13 mouse cellular contexts compared by ENCODE assay signal in the genomic region with DNA sequence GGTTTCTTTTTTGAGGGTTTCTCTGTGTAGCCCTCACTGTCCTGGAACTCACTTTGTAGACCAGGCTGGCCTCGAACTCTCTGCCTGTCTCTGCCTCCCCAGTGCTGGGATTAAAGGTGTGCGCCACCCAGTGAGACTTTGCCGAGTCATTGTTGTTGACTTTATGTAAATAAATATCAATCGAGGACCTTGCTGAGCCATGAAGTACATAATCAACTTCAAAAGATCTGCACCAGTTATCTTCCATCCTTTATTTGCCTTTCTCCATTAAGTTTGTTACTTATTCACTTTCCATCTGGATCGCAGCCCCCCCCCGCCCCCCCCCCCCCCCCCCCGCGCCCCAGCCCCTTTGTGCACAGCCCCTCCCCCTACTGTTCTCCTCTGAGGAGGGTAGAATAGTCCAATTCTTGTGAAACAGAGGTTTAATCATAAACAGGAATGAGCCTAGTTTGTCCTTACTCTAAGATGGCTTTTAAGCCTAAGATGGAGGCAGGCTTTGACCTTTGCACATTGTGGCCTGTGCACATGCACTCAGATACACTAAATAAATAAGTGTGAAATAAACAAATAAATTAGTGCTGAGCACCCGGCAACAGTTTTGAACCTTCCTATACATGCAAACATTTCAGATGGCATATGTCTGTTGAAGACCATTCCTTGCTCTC. TPM values are rescaled to one million over a fixed set of nuclear protein-coding genes. Genes with fewer than 3 reads are reported as not detected.
DNase-seq lines count a peak whose midpoint lies in the region; ATAC-seq and TF ChIP-seq lines count a peak whose summit lies in the region.
"Had no signal": no experiment of that assay in that cellular context is flagged by ENCODE, and none has a peak within 500 bp of the region (broad histone marks: within the 10 kb centered on the region; RNA-seq: fewer than 3 reads in every experiment).

No protein-coding gene starts in this region.

- no peak for TF ChIP-seq CTCF in liver, embryonic 14.5 days (IDR thresholded peaks at IDR 0.05; ENCODE audit: low read depth)

- H3K9ac ChIP-seq in liver, embryonic 14.5 days (replicated peaks), result peak overlapping the region; percentile 76
- H3K9ac ChIP-seq: hindbrain, embryonic 13.5 days had no signal

- peak; percentile 35 for DNase-seq in kidney, adult 11 months
- no peak for DNase-seq in kidney, postnatal 10 days
- DNase-seq in adipocyte (ENCODE audit: low spot score), result peak; percentile 24
- DNase-seq in kidney, postnatal 14 days, result peak; percentile 40
- DNase-seq in liver, embryonic 14.5 days (ENCODE audit: low read depth in 3 of 3, low spot score in 3 of 3), result no peak
- no peak for DNase-seq in adrenal gland, postnatal 4 days (ENCODE audit: low spot score in 2 of 2)
- no peak for DNase-seq in neural tube, embryonic 10.5 days (ENCODE audit: extremely low spot score, low spot score)
- DNase-seq in gastrocnemius, adult 8-10 months (ENCODE audit: low spot score in 2 of 2), result no peak
- DNase-seq: cerebellum, adult 11 months; gastrocnemius, postnatal 14 days; heart, postnatal 10 days; right cerebral cortex, postnatal 14 days had no signal

- peak overlapping the region; percentile 89 for H3K27ac ChIP-seq in liver, embryonic 14.5 days
- H3K27ac ChIP-seq: hindbrain, embryonic 13.5 days had no signal

- peaks cover 25 to 40% of the 10 kb centered on the region in 2 experiments for H3K4me1 ChIP-seq in liver, embryonic 14.5 days (replicated peaks; ENCODE audit: control insufficient read depth in 2 of 2, insufficient read depth in 2 of 2, low read length in 1 of 2)
- H3K4me1 ChIP-seq: hindbrain, embryonic 13.5 days had no signal

- peak overlapping the region in 1 of 2 experiments; percentile 73; a peak in 2 of 4 replicates for H3K4me3 ChIP-seq in liver, embryonic 14.5 days (ENCODE audit: insufficient read depth in 1 of 2, low read depth in 2 of 2, low read length in 2 of 2)
- H3K4me3 ChIP-seq: hindbrain, embryonic 13.5 days had no signal

- WGBS in liver, embryonic 14.5 days (ENCODE audit: insufficient replicate concordance), result 37% methylated on average over 8 of the region's 9 CpGs

- no peaks in the 10 kb centered on the region for H3K9me3 ChIP-seq in liver, embryonic 14.5 days (ENCODE audit: control insufficient read depth, low read length)
- H3K9me3 ChIP-seq: hindbrain, embryonic 13.5 days had no signal

- TF ChIP-seq EP300 in liver, embryonic 14.5 days (IDR thresholded peaks at IDR 0.05; ENCODE audit: low read depth), result no peak

- H3K27me3 ChIP-seq in liver, embryonic 14.5 days (ENCODE audit: control insufficient read depth, insufficient read depth, low read length), result no peaks in the 10 kb centered on the region

- no peaks in the 10 kb centered on the region for H3K36me3 ChIP-seq in liver, embryonic 14.5 days (replicated peaks; ENCODE audit: control insufficient read depth, insufficient read depth, low read depth)
- H3K36me3 ChIP-seq: hindbrain, embryonic 13.5 days had no signal

- H3K4me2 ChIP-seq in liver, embryonic 14.5 days (ENCODE audit: low read depth), result peak overlapping the region; percentile 89
- H3K4me2 ChIP-seq: hindbrain, embryonic 13.5 days had no signal

- no peak for ATAC-seq in liver, embryonic 14.5 days (ENCODE audit: insufficient read depth)

RNA-seq across cellular contexts. Expression of a gene that starts 17.6 kb away (rescaled TPM):
- polyA plus RNA-seq in liver, embryonic 14.5 days (2012; rRNA removed), result 37.3 and 57.9 TPM in 2 replicates
- polyA plus RNA-seq in liver, embryonic 14.5 days (2014; fragmentation: Nextera tagmentation; extraction: Ambion mirVana), result 86.7 and 89.3 TPM in 2 replicates
- total RNA-seq in adrenal gland, postnatal 4 days (2021), result 10 to 100 TPM; 71.0 to 71.8 TPM
- 10 to 100 TPM; 33.1 to 39.4 (median 36.0) TPM for total RNA-seq in gastrocnemius, adult 8-10 months (2022)

RNA-seq across cellular contexts. Expression of a gene that starts 17.6 kb away (rescaled TPM):
- polyA plus RNA-seq in liver, embryonic 14.5 days (2012; rRNA removed), result 9.4 and 10.6 TPM in 2 replicates
- polyA plus RNA-seq in liver, embryonic 14.5 days (2014; fragmentation: Nextera tagmentation; extraction: Ambion mirVana), result 5.3 and 6.5 TPM in 2 replicates
- total RNA-seq in adrenal gland, postnatal 4 days (2021), result 10 to 100 TPM; 53.9 to 58.1 TPM
- 10 to 100 TPM; 34.6 to 37.8 (median 36.6) TPM for total RNA-seq in gastrocnemius, adult 8-10 months (2022)

RNA-seq across cellular contexts. Expression of a gene that starts 17.6 kb away (rescaled TPM):
- polyA plus RNA-seq in liver, embryonic 14.5 days (2012; rRNA removed), result 55.5 and 58.9 TPM in 2 replicates
- polyA plus RNA-seq in liver, embryonic 14.5 days (2014; fragmentation: Nextera tagmentation; extraction: Ambion mirVana), result 34.0 and 38.9 TPM in 2 replicates
- total RNA-seq in adrenal gland, postnatal 4 days (2021), result 100 to 1,000 TPM; 114 to 124 TPM
- total RNA-seq in gastrocnemius, adult 8-10 months (2022), result 100 to 1,000 TPM; 118 to 178 (median 133) TPM

RNA-seq across cellular contexts. Expression of a gene that starts 24.2 kb away (rescaled TPM):
- polyA plus RNA-seq in liver, embryonic 14.5 days (2012; rRNA removed), result 8.3 and 9.8 TPM in 2 replicates
- 28.4 and 34.2 TPM in 2 replicates for polyA plus RNA-seq in liver, embryonic 14.5 days (2014; fragmentation: Nextera tagmentation; extraction: Ambion mirVana)
- total RNA-seq in adrenal gland, postnatal 4 days (2021), result 10 to 100 TPM; 63.6 to 67.5 TPM
- 10 to 100 TPM; 35.8 to 37.3 (median 37.0) TPM for total RNA-seq in gastrocnemius, adult 8-10 months (2022)

RNA-seq across cellular contexts. Expression of a gene that starts 24.3 kb away (rescaled TPM):
- polyA plus RNA-seq in liver, embryonic 14.5 days (2012; rRNA removed), result 7.9 and 8.1 TPM in 2 replicates
- polyA plus RNA-seq in liver, embryonic 14.5 days (2014; fragmentation: Nextera tagmentation; extraction: Ambion mirVana), result 8.6 and 9.7 TPM in 2 replicates
- total RNA-seq in adrenal gland, postnatal 4 days (2021), result 10 to 100 TPM in 1 of 2 experiments, 1 to 10 TPM in 1; 9.8 to 10.6 TPM
- 1 to 10 TPM; 5.1 to 8.3 (median 5.5) TPM for total RNA-seq in gastrocnemius, adult 8-10 months (2022)

Comparison
In these comparisons a context has a peak if more than half of its experiments do, and no peak if none do; other contexts are left out.
1. DNase-seq: peak in kidney, adult 11 months (single experiment), adipocyte (single experiment) and kidney, postnatal 14 days (single experiment); none in kidney, postnatal 10 days (single experiment), liver, embryonic 14.5 days (0 of 3), adrenal gland, postnatal 4 days (0 of 2), neural tube, embryonic 10.5 days (single experiment) and gastrocnemius, adult 8-10 months (0 of 2).